Mouse (Mus musculus) megakaryocyte-erythroid progenitor cell, adult 5-6 weeks (primary cell): Measurements from ENCODE around the gene Madcam1. TPM values are rescaled to one million over a fixed set of nuclear protein-coding genes. Genes with fewer than 3 reads are reported as not detected.
"Not testable (repeated sequence)": the region's sequence is repeated elsewhere in the genome, so short reads cannot be mapped to it uniquely, and the experiment has no call there.

Experiments used
- ATAC-seq: replicated peaks from 2 replicates; pipeline ENCODE4 v1.8.0; 2016; ENCODE audit warnings: mild to moderate bottlenecking, inconsistent platforms; ENCODE audit not compliant: severe bottlenecking, poor library complexity, low FRiP score, low TSS enrichment
- total RNA-seq, 2 experiments: library from RNA; stranded (forward) in 1 of 2; stranded (reverse) in 1 of 2; fragments of 200-1000, 215-1000 nt in 1 of 2; fragments of >200 nt in 1 of 2; fragmentation: Nextera tagmentation in 1 of 2; gene quantifications; 2 replicates each; pipeline ENCODE4 v1.2.3; 2014 to 2017

Madcam1 gene
- total RNA-seq, 2 experiments from 2014 or later, result not detected

GRCm38 (mm10) chr10:79684770-79685600, 20.6 kb downstream of the Madcam1 start:
- no peak for ATAC-seq

- ATAC-seq, result no peak
Measured at GRCm38 (mm10) chr10:79686219-79686618, 21.9 kb downstream of the Madcam1 start.

GRCm38 (mm10) chr10:79686691-79687090, 22.3 kb downstream of the Madcam1 start:
- ATAC-seq, result no peak

- ATAC-seq, result no peak
Measured at GRCm38 (mm10) chr10:79687513-79687912, 23.2 kb downstream of the Madcam1 start.

- 0 out of 2 replicates have a peak, but pooled peaks have one; percentile 5 for ATAC-seq
Measured at GRCm38 (mm10) chr10:79688720-79689119, 24.4 kb downstream of the Madcam1 start, which contains the start of gene Gzmm. TSS of gene Gzmm (plus strand) at chr10:79689020.

GRCm38 (mm10) chr10:79689178-79689577, 24.8 kb downstream of the Madcam1 start:
- ATAC-seq, result no peak

DNA sequence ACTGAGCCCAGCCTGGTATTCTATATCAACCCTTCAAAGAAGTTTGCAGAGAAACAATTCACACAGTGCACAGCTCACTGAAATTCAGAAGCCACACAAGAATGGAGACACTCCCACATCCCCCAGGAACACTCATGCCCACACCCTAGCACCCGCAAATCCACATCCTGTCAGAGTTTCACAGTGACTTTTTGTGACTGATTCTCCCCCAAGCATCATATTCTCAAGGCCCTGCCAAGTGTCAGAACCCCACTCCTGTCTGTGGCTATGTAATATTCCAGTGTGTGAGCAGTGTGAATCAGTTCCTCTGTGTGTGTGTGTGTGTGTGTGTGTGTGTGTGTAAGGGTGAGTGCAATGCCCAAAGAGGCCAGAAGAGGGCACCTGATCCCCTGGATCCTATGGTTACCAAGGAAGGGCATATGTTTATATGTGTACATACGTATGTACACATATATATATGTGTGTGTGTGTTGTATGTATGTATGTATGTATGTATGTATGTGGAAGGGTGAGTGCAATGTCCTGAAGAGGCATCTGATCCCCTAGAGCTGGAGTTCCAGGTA, 27.7 kb downstream of the Madcam1 start:
- no peak for ATAC-seq

DNA sequence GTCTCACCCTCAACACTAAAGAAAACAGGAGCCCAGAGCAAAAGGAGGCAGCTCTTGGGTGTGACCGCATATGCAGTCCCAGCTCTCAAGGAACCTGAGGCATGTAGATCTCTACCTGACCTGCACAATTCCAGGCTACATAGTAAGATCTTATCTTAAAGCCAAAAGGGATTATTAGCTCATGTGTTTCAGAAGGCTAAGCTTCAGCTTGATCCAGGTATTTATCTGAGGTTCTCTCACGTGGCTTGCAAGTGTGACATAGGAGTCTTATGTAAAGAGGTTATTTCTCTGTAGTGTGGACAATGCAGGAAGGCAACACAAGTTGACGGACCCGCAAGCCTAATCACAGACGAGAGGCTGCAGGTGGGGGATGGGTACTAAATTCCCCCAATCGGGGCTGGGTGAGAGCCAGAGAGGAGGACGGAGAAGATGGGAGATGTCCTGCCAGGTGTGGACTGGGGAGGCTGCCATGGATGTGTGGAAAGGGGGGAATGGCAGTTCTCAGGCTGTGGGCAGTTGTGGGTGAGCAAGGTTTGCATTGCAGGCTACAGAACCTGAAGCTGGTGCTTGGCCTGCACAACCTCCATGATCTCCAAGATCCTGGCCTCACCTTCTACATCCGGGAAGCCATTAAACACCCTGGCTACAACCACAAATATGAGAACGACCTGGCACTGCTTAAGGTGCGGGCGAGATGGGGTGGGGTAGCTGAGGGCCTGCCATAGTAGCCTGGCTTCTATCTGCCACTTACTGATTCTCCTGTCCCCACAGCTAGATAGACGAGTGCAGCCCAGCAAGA, 29.4 kb downstream of the Madcam1 start:
- no peak for ATAC-seq

GRCm38 (mm10) chr10:79694379-79694655, 30.0 kb downstream of the Madcam1 start:
- no peak for ATAC-seq

DNA sequence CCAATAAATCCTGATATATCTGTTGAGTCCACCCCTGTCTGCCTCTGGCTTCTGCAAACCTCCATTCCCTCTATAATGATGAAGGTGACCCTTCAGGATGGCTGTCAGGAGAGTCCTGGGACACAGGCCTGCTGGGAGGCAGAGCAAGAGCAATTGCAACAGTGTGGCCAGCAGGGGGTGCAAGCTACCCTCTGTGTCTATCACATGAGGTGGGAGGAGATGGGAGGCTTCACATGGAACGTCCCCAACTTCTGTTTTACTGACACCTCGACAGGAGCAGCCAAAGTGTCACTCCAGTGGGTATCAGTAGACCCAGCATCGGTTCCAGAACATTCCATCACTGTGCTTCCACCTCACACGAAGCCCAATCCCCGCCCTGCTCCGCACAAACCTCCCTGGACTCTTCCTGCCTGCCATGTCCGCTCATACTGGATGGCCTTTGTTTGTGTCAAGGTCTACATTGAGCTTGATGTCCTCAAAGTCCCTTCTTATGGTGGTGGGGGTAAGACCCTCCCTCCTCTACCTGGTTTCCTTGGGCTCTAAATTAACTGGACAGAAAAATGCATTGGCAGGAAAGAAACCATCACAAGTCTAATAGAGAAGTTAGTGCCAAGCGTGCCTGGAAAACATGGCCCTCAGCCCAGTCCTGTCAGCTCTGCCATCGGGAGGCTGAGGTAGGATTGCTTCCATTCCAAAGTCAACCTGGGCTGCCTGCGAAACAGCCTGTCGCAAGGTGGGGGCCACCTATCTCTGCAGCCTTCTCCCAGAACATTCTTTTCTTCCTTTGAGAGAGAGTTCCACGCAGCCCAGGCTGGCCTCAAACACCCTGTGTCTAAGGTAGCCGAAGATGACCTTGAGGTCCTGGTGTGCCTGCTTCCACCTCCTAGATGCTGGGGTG, 31.1 kb downstream of the Madcam1 start:
- ATAC-seq, result peak; percentile 86

- no peak for ATAC-seq
Measured at GRCm38 (mm10) chr10:79696129-79696651, 31.8 kb downstream of the Madcam1 start.

DNA sequence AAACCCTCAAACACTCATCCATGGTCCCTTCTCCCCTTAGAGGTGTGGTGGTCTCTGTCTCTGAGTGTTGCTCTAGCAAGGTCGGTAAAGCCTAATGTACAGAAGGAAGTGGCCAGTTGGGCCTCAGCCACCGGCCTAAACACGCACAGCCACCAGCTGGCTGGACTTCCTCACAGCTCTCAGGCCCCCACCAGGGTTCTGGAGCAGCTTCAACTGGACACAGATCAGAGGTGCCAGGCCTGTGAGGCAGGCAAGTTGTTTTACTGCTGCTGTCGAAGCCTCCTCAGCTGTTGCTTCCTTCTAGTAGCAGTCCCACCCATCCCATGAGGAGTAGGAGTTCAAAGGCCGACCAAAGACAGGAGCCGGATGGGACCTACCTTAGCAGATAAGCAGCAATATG, 33.6 kb downstream of the Madcam1 start:
- no peak for ATAC-seq

DNA sequence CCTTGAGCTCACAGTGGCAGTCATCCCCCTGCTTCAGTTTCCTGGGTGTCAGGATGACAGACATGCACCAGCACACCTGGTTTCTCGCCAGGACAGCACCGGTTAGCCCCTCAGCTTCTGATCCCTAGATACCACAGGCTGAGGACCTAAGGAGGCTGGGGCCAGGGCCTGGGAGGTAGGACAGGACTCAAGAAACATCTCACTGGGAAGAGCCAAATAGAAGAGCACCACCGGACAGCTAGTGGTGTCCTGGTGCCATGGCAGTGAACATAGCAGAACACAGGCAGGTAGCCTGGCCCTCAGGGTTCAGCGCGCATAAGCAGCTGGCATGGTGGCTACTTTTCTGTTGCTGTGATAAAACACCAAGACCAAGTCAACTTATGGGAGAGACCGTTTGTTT, 34.1 kb downstream of the Madcam1 start:
- ATAC-seq, result no peak

DNA sequence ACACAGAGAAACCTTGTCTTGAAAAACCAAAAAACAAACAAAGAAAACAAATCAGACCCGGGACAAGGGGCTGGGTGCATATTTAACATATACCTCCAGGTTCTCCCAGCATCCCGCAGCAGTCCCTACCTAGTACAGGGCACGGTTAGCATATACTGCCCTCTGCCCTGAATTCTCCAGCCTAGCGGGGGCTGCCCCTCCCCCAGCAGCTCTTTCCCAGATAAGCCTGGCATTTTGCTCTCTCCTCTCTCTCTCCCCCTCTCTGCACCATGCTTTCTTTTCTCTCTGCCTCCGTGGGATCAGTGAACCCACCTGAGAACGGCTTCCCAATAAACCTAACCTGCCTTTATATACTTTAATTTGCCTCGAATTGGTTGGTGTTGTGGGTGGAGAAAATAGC, 36.3 kb downstream of the Madcam1 start:
- no peak for ATAC-seq

DNA sequence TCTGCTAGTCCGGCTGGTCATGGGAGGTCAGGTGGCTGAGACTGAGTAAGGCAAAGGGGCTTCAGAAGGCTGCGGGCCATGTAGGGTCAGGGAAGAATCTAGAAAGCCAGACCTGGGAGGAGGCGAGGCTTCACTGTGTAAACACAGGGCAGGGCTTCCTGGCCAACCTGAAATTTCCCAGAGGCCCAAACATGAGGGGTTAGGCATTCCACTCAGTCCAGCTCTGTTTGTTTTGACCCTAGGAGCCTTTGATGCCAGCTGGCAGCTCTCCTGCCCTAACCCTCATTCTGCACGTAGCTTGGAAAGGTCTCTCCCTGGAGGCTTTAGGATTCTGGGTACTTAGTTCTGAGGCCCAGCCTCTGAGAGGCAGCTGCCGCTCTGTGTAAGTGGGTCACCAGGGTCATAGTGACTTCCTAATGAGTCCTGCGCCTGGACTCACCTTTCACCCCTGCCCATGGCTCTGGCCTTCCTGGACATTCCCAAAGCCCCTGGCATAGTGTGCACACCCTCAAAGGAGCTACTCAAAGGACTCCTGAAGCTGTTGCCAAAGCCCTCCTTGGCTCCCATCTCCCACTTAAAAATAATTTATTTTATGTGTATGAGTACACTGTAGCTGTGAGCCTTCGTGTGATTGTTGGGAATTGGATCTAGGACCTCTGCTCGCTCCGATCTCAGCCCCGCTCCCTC, 37.2 kb downstream of the Madcam1 start:
- ATAC-seq, result no peak

DNA sequence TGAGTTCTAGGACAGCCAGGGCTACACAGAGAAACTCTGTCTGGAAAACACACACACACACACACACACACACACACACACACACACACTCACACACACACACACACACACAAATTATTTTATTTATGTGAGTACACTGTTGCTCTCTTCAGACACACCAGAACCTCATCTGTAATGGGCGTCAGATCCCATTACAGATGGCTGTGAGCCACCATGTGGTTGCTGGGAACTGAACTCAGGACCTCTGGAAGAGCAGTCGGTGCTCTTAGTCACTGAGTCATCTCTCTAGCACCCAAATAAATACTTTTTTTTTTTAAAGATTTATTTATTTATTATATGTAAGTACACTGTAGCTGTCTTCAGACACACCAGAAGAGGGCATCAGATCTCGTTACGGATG, 38.6 kb downstream of the Madcam1 start:
- ATAC-seq, result not testable (repeated sequence)

DNA sequence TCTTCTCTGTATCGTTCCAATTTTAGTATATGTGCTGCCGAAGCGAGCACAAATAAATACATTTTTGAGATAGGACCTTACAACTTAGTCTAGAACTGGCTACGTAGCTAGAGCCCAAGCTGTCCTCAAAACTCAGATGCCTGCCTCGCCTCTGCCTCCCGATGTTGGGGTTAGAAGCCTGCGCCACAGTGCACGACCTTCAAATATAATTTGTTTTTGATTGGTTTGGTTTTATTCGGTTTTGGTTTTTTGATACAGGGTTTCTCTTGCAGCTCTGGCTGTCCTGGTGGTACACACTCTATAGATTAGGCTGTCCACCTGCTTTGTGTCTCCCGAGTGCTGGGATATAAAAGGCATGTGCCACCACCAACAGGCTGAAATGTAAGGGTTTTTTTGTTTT, 39.2 kb downstream of the Madcam1 start:
- no peak for ATAC-seq

DNA sequence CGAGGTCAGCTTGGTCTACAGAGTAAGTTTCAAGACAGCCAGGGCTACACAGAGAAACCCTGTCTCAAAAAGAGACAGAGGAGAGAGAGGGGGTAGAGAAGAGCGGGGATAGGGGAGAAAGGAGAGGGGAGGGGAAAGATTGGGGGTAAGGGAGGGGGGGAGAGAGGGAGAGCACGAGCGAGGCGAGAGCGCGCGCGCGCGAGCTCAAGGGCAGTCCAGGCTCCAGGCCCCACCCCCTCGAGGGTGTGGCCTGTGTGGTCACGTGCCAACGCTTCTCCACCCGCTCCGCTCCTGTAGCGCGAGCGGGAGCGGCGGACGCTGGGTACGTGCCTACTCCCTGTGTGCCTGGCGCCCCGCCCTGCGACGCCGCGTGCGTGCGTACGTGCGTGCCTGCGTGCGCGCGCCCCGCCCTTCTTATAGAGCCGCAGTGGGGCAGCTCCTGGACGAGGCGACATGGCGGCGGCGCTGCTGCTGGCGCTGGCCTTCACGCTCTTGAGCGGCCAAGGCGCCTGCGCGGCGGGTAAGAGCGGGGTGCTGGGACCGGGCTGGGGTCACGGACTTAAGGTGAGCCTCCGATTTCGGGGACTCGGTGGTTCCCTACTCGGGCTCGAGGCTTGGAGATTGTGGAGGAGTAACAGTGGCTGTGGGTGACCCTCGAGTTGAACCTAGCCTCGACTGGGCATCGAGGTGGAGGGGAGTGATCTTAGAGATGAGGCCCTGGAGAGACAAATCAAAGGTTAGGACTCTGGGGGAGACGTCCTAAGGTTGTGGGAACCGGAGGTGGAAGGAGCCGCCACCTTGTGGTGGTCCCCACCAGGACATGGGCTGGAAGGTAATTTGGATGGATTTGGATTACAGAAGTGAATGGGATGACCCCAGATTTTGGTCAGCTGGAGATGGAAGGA, 40.0 kb downstream of the Madcam1 start, which contains the start of gene Bsg:
Gene Bsg (plus strand): TSS at position 427 of the 905 bp plus-strand sequence.
- ATAC-seq, result peak; percentile 80
